Mouse (Mus musculus): ENCODE results near the gene Lypd3.

GRCm38 (mm10) chr7:24587330-24588105 lies 48.8 kb upstream of the Lypd3 start, which contains the start of the genes Ethe1 and Zfp575:
- no peak for TF ChIP-seq CTCF (IDR thresholded peaks at IDR 0.05; ENCODE audit: borderline replicate concordance, insufficient read depth, low read depth, low read length)
- peak; percentile 71; the same call in 1 of the 2 replicates for TF ChIP-seq POLR2A (IDR thresholded peaks at IDR 0.05; ENCODE audit: borderline replicate concordance, insufficient read depth, low read length)

Measured in cerebellum, adult 2 months (tissue).